Mouse (Mus musculus): Measurements from ENCODE around the gene Lipn.

DNA sequence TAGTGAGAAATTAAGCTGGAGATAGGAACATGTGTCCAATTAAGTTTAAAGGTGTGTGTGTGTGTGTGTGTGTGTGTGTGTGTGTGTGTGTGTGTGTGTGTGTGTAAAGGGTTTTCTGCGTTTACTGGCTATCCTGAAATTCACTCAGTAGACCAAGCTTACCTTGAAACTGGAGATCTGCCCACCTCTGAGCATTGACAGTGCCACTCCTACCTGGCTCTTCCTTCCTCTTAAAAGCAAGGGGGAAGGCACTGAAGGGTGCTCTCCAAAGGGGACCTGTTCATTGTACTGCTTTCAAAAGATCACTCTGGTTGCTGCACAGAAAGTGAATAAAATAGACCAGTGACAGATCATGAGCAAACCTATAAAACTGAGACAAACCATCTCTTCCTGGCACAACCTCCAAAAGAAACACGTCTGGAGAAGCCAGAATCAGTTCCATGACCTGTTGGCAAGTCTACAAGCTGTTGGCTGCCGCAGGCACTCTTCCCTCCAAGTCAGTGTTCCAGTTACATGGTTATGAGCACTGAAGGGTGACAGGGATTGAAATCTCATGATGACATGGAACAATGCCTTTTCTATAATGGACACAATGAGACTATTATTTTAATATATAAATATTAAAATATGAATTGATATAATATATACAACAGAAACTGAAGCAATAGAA is 22.0 kb downstream of the Lipn start:
- TF ChIP-seq CTCF (IDR thresholded peaks at IDR 0.05; ENCODE audit: low read depth) = no peak
- no peak for TF ChIP-seq EP300 (optimal IDR thresholded peaks at IDR 0.05)
